Mouse (Mus musculus) midbrain, embryonic 16.5 days (tissue): ENCODE results near the gene Olfr713. TPM values are rescaled to one million over a fixed set of nuclear protein-coding genes. Genes with fewer than 3 reads are reported as not detected.

Experiments used
- ATAC-seq: fragments of 200-750 bp; cut with Nextera tagmentation; 2 replicates; pipeline ENCODE4 v1.8.0; 2017; ENCODE audit warnings: moderate TSS enrichment
- H3K27ac ChIP-seq: fragments of 300-500 bp; sonication (generic); 2 replicates; pipeline ENCODE4 v1.5.1; 2014; ENCODE audit warnings: mild to moderate bottlenecking, low read length, mixed read lengths
- H3K27me3 ChIP-seq: fragments of 300-500 bp; sonication (generic); 2 replicates; pipeline ENCODE4 v1.6.1; 2014; ENCODE audit warnings: low read depth, low read length, mixed read lengths; ENCODE audit not compliant: control insufficient read depth, insufficient read depth
- H3K36me3 ChIP-seq: fragments of 300-500 bp; sonication (generic); 2 replicates; pipeline ENCODE4 v1.6.1; 2014; ENCODE audit warnings: mild to moderate bottlenecking, low read length, moderate library complexity, mixed read lengths; ENCODE audit not compliant: control insufficient read depth, insufficient read depth
- H3K4me1 ChIP-seq: fragments of 300-500 bp; sonication (generic); 2 replicates; pipeline ENCODE4 v1.6.1; 2014; ENCODE audit warnings: mild to moderate bottlenecking, low read length, mixed read lengths; ENCODE audit not compliant: control insufficient read depth, insufficient read depth
- H3K4me2 ChIP-seq: fragments of 300-500 bp; sonication (generic); 2 replicates; pipeline ENCODE4 v1.6.1; 2014; ENCODE audit warnings: mild to moderate bottlenecking, low read length, mixed read lengths
- H3K4me3 ChIP-seq: fragments of 300-500 bp; sonication (generic); 2 replicates; pipeline ENCODE4 v1.5.1; 2014; ENCODE audit warnings: low read depth, mild to moderate bottlenecking, low read length, moderate library complexity, mixed read lengths
- H3K9ac ChIP-seq: fragments of 300-500 bp; sonication (generic); 2 replicates; pipeline ENCODE4 v1.6.1; 2014; ENCODE audit warnings: low read depth, low read length, mixed read lengths
- H3K9me3 ChIP-seq: fragments of 300-500 bp; sonication (generic); replicated peaks from 2 replicates; pipeline ENCODE4 v1.6.1; 2014; ENCODE audit warnings: mild to moderate bottlenecking, low read length, mixed read lengths; ENCODE audit not compliant: control insufficient read depth, poor library complexity, severe bottlenecking
- WGBS: fragments of 180-500 bp; shearing (Covaris S2); extraction: QIAGEN DNeasy Blood & Tissue Kit; methylation state at CpG from one replicate; pipeline ENCODE4 v1.1.7; 2014; 5-methylcytosine and 5-hydroxymethylcytosine counted together
- polyA plus RNA-seq: library from polyadenylated mRNA; unstranded; fragments of >200 nt; fragmentation: Nextera tagmentation; extraction: Ambion mirVana; gene quantifications from 2 replicates; pipeline ENCODE4 v1.2.1, GENCODE M21; 2015

Gene Olfr713
- polyA plus RNA-seq, 1 experiment from 2014 or later: not detected

GRCm38 (mm10) chr7:107047578-107047977 lies 16.6 kb downstream of the Olfr713 start:
- Histone ChIP-seq H3K9ac (no peak overlapping the region), H3K4me1 (no peaks in the 10 kb centered on the region), H3K4me3 (no peak overlapping the region), H3K27me3 (no peaks in the 10 kb centered on the region), H3K36me3 (no peaks in the 10 kb centered on the region), H3K4me2 (no peak overlapping the region), H3K9me3 (no peaks in the 10 kb centered on the region), H3K27ac (no peak overlapping the region)
- no peak for ATAC-seq
- WGBS: 37% methylated on average over 3 of the region's 3 CpGs

- Histone ChIP-seq H3K4me1 (no peaks in the 10 kb centered on the region), H3K9me3 (no peaks in the 10 kb centered on the region), H3K27me3 (no peaks in the 10 kb centered on the region), H3K4me2 (no peak within 1 kb of the TSS), H3K4me3 (no peak within 1 kb of the TSS), H3K27ac (no peak within 1 kb of the TSS), H3K9ac (no peak within 1 kb of the TSS), H3K36me3 (no peaks in the 10 kb centered on the region)
- no peak for ATAC-seq
- WGBS: 94% methylated on average over 2 of the region's 2 CpGs
These were observed 39.7 kb downstream of the Olfr713 start, which contains the start of gene Olfr714 for GRCm38 (mm10) chr7:107070681-107071080. TSS of gene Olfr714 (plus strand) at chr7:107070981.

Other genes with a start within 250 kb of the Olfr713 start
- gene Olfr699, start 238.0 kb upstream of the Olfr713 start, polyA plus RNA-seq: not detected in 2 replicates
- gene Olfr700, start 222.3 kb upstream of the Olfr713 start, polyA plus RNA-seq: not detected in 2 replicates
- gene Olfr701, start 217.0 kb upstream of the Olfr713 start, polyA plus RNA-seq: not detected in 2 replicates
- gene Olfr702, start 197.3 kb upstream of the Olfr713 start, polyA plus RNA-seq: not detected in 2 replicates
- gene Olfr703, start 187.8 kb upstream of the Olfr713 start, polyA plus RNA-seq: not detected in 2 replicates
- gene Olfr704, start 168.0 kb upstream of the Olfr713 start, polyA plus RNA-seq: not detected in 2 replicates
- gene Olfr705, start 154.3 kb upstream of the Olfr713 start, polyA plus RNA-seq: not detected in 2 replicates
- not detected in 2 replicates for gene Olfr706, start 143.0 kb upstream of the Olfr713 start, polyA plus RNA-seq
- not detected in 2 replicates for gene Olfr707, start 129.9 kb upstream of the Olfr713 start, polyA plus RNA-seq
- not detected in 2 replicates for gene Olfr1532-ps1, start 123.2 kb upstream of the Olfr713 start, polyA plus RNA-seq
- not detected in 2 replicates for gene Olfr709-ps1, start 99.0 kb upstream of the Olfr713 start, polyA plus RNA-seq
- gene Olfr710, start 82.9 kb upstream of the Olfr713 start, polyA plus RNA-seq: not detected in 2 replicates
- not detected in 2 replicates for gene Olfr6, start 67.2 kb upstream of the Olfr713 start, polyA plus RNA-seq
- not detected in 2 replicates for gene Olfr711, start 55.7 kb upstream of the Olfr713 start, polyA plus RNA-seq
- not detected in 2 replicates for gene Olfr2, start 25.1 kb upstream of the Olfr713 start, polyA plus RNA-seq
- not detected in 2 replicates for gene Olfr714, start 39.8 kb downstream of the Olfr713 start, polyA plus RNA-seq
- not detected in 2 replicates for gene Olfr17, start 62.0 kb downstream of the Olfr713 start, polyA plus RNA-seq
- gene Olfr715b, start 79.2 kb downstream of the Olfr713 start, polyA plus RNA-seq: not detected in 2 replicates
- not detected in 2 replicates for gene Olfr715, start 99.9 kb downstream of the Olfr713 start, polyA plus RNA-seq
- not detected in 2 replicates for gene Olfr716, start 107.2 kb downstream of the Olfr713 start, polyA plus RNA-seq
- not detected in 2 replicates for gene Nlrp14, start 135.8 kb downstream of the Olfr713 start, polyA plus RNA-seq
- not detected in 2 replicates for gene Rbmxl2, start 178.3 kb downstream of the Olfr713 start, polyA plus RNA-seq